Mouse (Mus musculus) midbrain, embryonic 15.5 days (tissue): ENCODE results near the gene Cnpy1. TPM values are rescaled to one million over a fixed set of nuclear protein-coding genes. Genes with fewer than 3 reads are reported as not detected.
A peak's percentile ranks its signal among the peaks of the same experiment; 100 is the strongest.

Experiments used
- ATAC-seq: fragments of 200-750 bp; cut with Nextera tagmentation; replicated peaks from 2 replicates; pipeline ENCODE4 v1.8.0; 2017; ENCODE audit warnings: moderate TSS enrichment
- H3K27ac ChIP-seq: fragments of 300-500 bp; sonication (generic); 2 replicates; pipeline ENCODE4 v1.5.1; 2015; ENCODE audit warnings: mild to moderate bottlenecking, inconsistent platforms
- H3K27me3 ChIP-seq: fragments of 300-500 bp; sonication (generic); replicated peaks from 2 replicates; pipeline ENCODE4 v1.6.1; 2015; ENCODE audit warnings: inconsistent platforms
- H3K36me3 ChIP-seq: fragments of 300-500 bp; sonication (generic); replicated peaks from 2 replicates; pipeline ENCODE4 v1.6.1; 2015; ENCODE audit warnings: inconsistent platforms
- H3K4me1 ChIP-seq: fragments of 300-500 bp; sonication (generic); 2 replicates; pipeline ENCODE4 v1.6.1; 2015; ENCODE audit warnings: inconsistent platforms
- H3K4me2 ChIP-seq: fragments of 300-500 bp; sonication (generic); 2 replicates; pipeline ENCODE4 v1.6.1; 2015; ENCODE audit warnings: inconsistent platforms, mild to moderate bottlenecking, moderate library complexity
- H3K4me3 ChIP-seq: fragments of 300-500 bp; sonication (generic); 2 replicates; pipeline ENCODE4 v1.5.1; 2015; ENCODE audit warnings: mild to moderate bottlenecking, inconsistent platforms
- H3K9ac ChIP-seq: fragments of 300-500 bp; sonication (generic); 2 replicates; pipeline ENCODE4 v1.6.1; 2015; ENCODE audit warnings: mild to moderate bottlenecking, inconsistent platforms
- H3K9me3 ChIP-seq: fragments of 300-500 bp; sonication (generic); 2 replicates; pipeline ENCODE4 v1.6.1; 2016; ENCODE audit warnings: inconsistent platforms
- WGBS: fragments of 180-500 bp; shearing (Covaris S2); methylation state at CpG from one replicate; pipeline ENCODE4 v1.1.7; 2015; ENCODE audit warnings: mixed read lengths; 5-methylcytosine and 5-hydroxymethylcytosine counted together
- polyA plus RNA-seq: library from polyadenylated mRNA; unstranded; fragments of >200 nt; fragmentation: Nextera tagmentation; extraction: Ambion mirVana; gene quantifications from 2 replicates; pipeline ENCODE4 v1.2.1, GENCODE M21; 2015

Cnpy1 gene
- polyA plus RNA-seq, 1 experiment from 2014 or later: 44.2 TPM

DNA sequence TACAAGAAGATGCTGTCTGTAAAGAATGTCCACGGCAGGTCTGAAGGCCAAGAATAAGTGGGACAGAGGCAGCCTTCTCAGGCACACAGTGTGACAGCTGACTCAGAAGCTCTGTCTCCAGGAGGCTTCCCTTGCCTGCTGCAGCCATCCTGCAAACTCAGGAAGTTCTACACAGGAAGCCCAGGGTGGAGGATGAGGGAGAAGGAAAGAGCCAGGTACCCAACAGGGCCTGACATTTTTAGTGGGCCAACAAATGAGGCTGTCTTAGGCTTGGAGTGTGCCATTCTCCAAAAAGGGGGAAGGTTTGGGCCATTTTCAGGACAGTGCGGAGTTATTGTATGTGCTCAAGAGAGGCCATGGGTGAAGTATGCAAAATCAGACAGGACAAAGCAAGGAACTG is 7.9 kb downstream of the Cnpy1 start:
- peak; percentile 32; the same call in 1 of the 2 replicates for ATAC-seq
- WGBS: 57% methylated on average over 2 of the region's 2 CpGs
- Histone ChIP-seq H3K4me1 (peaks cover 16% of the 10 kb centered on the region), H3K27me3 (no peaks in the 10 kb centered on the region), H3K4me3 (no peak overlapping the region), H3K9me3 (no peaks in the 10 kb centered on the region), H3K9ac (no peak overlapping the region), H3K36me3 (no peaks in the 10 kb centered on the region), H3K27ac (no peak overlapping the region), H3K4me2 (peak overlapping the region; percentile 9; the same call in 1 of the 2 replicates)

DNA sequence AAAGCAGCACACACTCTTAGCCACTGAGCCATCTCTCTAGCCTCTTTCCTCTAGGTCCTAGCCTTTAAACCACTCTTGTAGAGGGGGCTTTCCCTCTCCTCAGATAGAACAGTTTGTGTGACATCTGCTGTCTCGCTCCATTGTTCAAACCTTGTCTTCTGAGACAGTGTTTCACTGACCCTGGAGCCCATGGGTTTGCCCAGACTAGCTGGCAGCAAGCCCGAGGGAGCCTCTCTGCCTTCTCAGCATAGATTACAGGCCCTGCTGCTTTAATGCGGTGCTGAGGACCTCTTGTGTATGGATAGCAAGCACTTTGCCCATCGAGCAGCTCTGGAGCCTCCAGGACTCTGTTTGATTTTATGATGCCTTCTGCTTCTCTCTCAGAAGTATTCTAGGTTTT is 8.6 kb downstream of the Cnpy1 start:
- Histone ChIP-seq H3K4me2 (no peak overlapping the region), H3K27me3 (no peaks in the 10 kb centered on the region), H3K9me3 (no peaks in the 10 kb centered on the region), H3K27ac (0 out of 2 replicates have a peak overlapping the region, but pooled peaks have one; percentile 38), H3K9ac (no peak overlapping the region), H3K4me3 (no peak overlapping the region), H3K36me3 (no peaks in the 10 kb centered on the region), H3K4me1 (peaks cover 16% of the 10 kb centered on the region)
- ATAC-seq: peak; percentile 31; the same call in 1 of the 2 replicates
- 15% methylated on average over 4 of the region's 4 CpGs for WGBS

DNA sequence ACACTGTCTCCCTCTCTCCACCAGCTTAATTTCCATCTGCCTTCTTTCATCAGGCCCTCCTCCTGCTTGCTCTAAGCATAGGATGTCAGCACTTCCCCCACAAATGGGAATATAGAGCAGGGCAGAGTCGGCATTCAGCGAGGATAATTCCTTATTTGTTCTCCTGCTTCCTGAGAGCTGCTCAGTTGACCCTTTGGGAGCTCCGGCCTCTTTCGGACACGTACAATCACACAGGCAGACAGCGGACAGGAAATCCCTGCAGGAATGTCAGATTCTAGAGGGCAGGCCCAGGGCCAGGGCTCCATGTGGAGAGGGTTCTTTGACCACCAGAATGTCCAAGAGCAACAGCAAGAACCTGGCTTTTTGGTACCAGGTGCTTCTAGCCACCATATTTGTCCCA is 9.5 kb downstream of the Cnpy1 start:
- WGBS: 8% methylated on average over 6 of the region's 6 CpGs
- Histone ChIP-seq H3K4me3 (no peak overlapping the region), H3K27ac (0 out of 2 replicates have a peak overlapping the region, but pooled peaks have one; percentile 48), H3K27me3 (no peaks in the 10 kb centered on the region), H3K4me2 (no peak overlapping the region), H3K9ac (no peak overlapping the region), H3K36me3 (no peaks in the 10 kb centered on the region), H3K4me1 (peaks cover 16% of the 10 kb centered on the region), H3K9me3 (no peaks in the 10 kb centered on the region)
- ATAC-seq: no peak; the same call in 1 of the 2 replicates

GRCm38 (mm10) chr5:28232101-28232500 is 13.5 kb downstream of the Cnpy1 start:
- Histone ChIP-seq H3K9me3 (no peaks in the 10 kb centered on the region), H3K4me3 (no peak overlapping the region), H3K27ac (no peak overlapping the region), H3K9ac (no peak overlapping the region), H3K36me3 (no peaks in the 10 kb centered on the region), H3K4me1 (peaks cover 10% of the 10 kb centered on the region), H3K4me2 (no peak overlapping the region), H3K27me3 (no peaks in the 10 kb centered on the region)
- WGBS: 62% methylated on average over 3 of the region's 3 CpGs
- ATAC-seq: no peak

GRCm38 (mm10) chr5:28219596-28219995 is 26.0 kb downstream of the Cnpy1 start:
- no peak for ATAC-seq
- 82% methylated on average over 1 of the region's 1 CpGs for WGBS
- Histone ChIP-seq H3K27me3 (no peaks in the 10 kb centered on the region; the same call in 1 of the 2 replicates), H3K4me1 (no peaks in the 10 kb centered on the region), H3K9ac (no peak overlapping the region), H3K27ac (no peak overlapping the region), H3K4me3 (no peak overlapping the region), H3K36me3 (no peaks in the 10 kb centered on the region), H3K4me2 (no peak overlapping the region), H3K9me3 (no peaks in the 10 kb centered on the region)

GRCm38 (mm10) chr5:28213441-28213840 is 32.2 kb downstream of the Cnpy1 start:
- Histone ChIP-seq H3K9ac (no peak overlapping the region), H3K27ac (no peak overlapping the region), H3K4me1 (peaks cover 24% of the 10 kb centered on the region), H3K4me3 (no peak overlapping the region), H3K4me2 (no peak overlapping the region), H3K36me3 (no peaks in the 10 kb centered on the region), H3K27me3 (peaks cover 28% of the 10 kb centered on the region), H3K9me3 (no peaks in the 10 kb centered on the region)
- WGBS: 66% methylated on average over 2 of the region's 2 CpGs
- ATAC-seq: no peak

GRCm38 (mm10) chr5:28211651-28212310 is 33.8 kb downstream of the Cnpy1 start:
- H3K9me3 ChIP-seq: no peaks in the 10 kb centered on the region
- 2% methylated on average over 15 of the region's 15 CpGs for WGBS
- peak; percentile 55; the same call in 1 of the 2 replicates for ATAC-seq
- H3K4me2 ChIP-seq: peak overlapping the region; percentile 69
- H3K27ac ChIP-seq: peak overlapping the region; percentile 79
- H3K4me1 ChIP-seq: peaks cover 24% of the 10 kb centered on the region
- H3K27me3 ChIP-seq: peaks cover 36% of the 10 kb centered on the region
- no peaks in the 10 kb centered on the region for H3K36me3 ChIP-seq
- H3K4me3 ChIP-seq: 0 out of 2 replicates have a peak overlapping the region, but pooled peaks have one; percentile 44
- H3K9ac ChIP-seq: no peak overlapping the region

GRCm38 (mm10) chr5:28210591-28211550 is 34.7 kb downstream of the Cnpy1 start:
- Histone ChIP-seq H3K4me3 (peak overlapping the region; percentile 44), H3K27me3 (peaks cover 42% of the 10 kb centered on the region), H3K9ac (peak overlapping the region; percentile 20; the same call in 1 of the 2 replicates), H3K27ac (peak overlapping the region; percentile 79), H3K9me3 (no peaks in the 10 kb centered on the region), H3K4me1 (peaks cover 24% of the 10 kb centered on the region), H3K4me2 (peak overlapping the region; percentile 69), H3K36me3 (no peaks in the 10 kb centered on the region)
- WGBS: 1% methylated on average over 29 of the region's 29 CpGs
- ATAC-seq: no peak

- H3K27ac ChIP-seq: peak overlapping the region; percentile 79
- H3K4me1 ChIP-seq: peaks cover 24% of the 10 kb centered on the region
- H3K4me3 ChIP-seq: peak overlapping the region; percentile 44
- H3K27me3 ChIP-seq: peaks cover 47% of the 10 kb centered on the region
- H3K9ac ChIP-seq: peak overlapping the region; percentile 49
- no peaks in the 10 kb centered on the region for H3K9me3 ChIP-seq
- no peaks in the 10 kb centered on the region for H3K36me3 ChIP-seq
- under 1% methylated on average over 78 of the region's 80 CpGs for WGBS
- peak overlapping the region; percentile 69 for H3K4me2 ChIP-seq
- peak; percentile 78 for ATAC-seq
These were observed 35.8 kb downstream of the Cnpy1 start for GRCm38 (mm10) chr5:28209549-28210431.

- peak; percentile 13; the same call in 1 of the 2 replicates for ATAC-seq
- Histone ChIP-seq H3K9ac (peak overlapping the region; percentile 49), H3K36me3 (no peaks in the 10 kb centered on the region), H3K27me3 (peaks cover 43% of the 10 kb centered on the region), H3K4me2 (peak overlapping the region; percentile 69), H3K4me1 (peaks cover 24% of the 10 kb centered on the region), H3K27ac (peak overlapping the region; percentile 79), H3K4me3 (peak overlapping the region; percentile 44), H3K9me3 (no peaks in the 10 kb centered on the region)
- 11% methylated on average over 20 of the region's 20 CpGs for WGBS
These were observed 36.7 kb downstream of the Cnpy1 start for GRCm38 (mm10) chr5:28208726-28209520.

DNA sequence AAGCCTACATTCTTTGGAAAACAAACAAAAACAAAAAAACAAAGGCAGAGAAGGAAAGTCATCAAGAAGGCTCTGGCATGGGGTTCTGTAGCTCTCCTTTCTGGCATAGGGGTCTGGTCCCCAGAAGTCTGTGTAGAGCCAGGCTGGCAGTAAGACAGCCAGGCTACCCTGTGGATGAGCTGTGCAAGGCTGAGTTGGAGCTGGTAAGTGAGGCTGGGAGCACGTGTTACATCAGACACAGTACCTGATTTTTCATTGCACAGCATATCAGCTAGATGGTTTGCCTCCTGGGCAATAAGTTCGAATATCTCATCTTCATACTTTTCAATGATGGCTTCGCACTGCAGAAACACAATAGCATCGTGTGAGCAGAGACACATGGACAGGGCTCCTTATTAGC is 38.6 kb downstream of the Cnpy1 start:
- H3K4me2 ChIP-seq: peak overlapping the region; percentile 31
- H3K27me3 ChIP-seq: peaks cover 40% of the 10 kb centered on the region
- ATAC-seq: no peak
- H3K27ac ChIP-seq: no peak overlapping the region; the same call in 1 of the 2 replicates
- no peak overlapping the region for H3K9ac ChIP-seq
- 34% methylated on average over 4 of the region's 4 CpGs for WGBS
- 0 out of 2 replicates have a peak overlapping the region, but pooled peaks have one; percentile 1 for H3K4me3 ChIP-seq
- H3K36me3 ChIP-seq: no peaks in the 10 kb centered on the region
- H3K9me3 ChIP-seq: no peaks in the 10 kb centered on the region
- H3K4me1 ChIP-seq: peaks cover 22% of the 10 kb centered on the region
